Mouse (Mus musculus) heart, postnatal 10 days (tissue): ENCODE results near the gene Slc6a12. TPM values are rescaled to one million over a fixed set of nuclear protein-coding genes. Genes with fewer than 3 reads are reported as not detected.

Source experiments
- DNase-seq, 2 experiments: peaks; one replicate each; pipeline ENCODE4 v3.0.0; 2021
- intact Hi-C: fragments of 180-260 bp; cut with DNase I; formaldehyde crosslinking; loops from one replicate; pipeline ENCODE4 v1.15.1; 2025
- microRNA-seq, 2 experiments: library from miRNA; unstranded; fragments of <30 nt; microRNA quantifications; one replicate each; pipeline ENCODE4 v1.2.0; 2022
- total RNA-seq, 2 experiments: library from RNA; stranded (reverse); gene quantifications; 2 replicates each; pipeline ENCODE4 v1.2.3; 2021

The Slc6a12 gene
- total RNA-seq, 2 experiments from 2014 or later = not detected

GRCm38 (mm10) chr6:121402661-121403244 lies 59.9 kb downstream of the Slc6a12 start:
- intact Hi-C loops = no loop called here
- no peak for DNase-seq

DNA sequence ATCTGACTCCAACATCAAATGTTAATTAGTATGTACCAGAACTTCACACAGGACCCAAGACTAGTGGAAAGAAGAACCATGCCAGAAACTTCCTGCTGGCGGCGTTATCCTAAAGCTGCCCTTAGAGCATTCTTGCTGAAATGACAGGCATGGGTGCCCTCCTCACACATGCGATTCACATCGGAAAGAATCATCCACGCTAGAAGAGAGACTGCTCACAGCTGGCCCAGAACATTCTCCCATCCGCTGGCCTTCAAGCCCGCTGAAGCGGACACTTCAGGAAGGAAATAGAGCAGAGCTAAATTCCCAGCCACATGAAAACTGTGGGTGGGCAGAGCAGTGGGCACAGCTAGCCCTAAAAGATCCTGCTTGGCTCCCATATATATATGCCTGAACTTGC lies 62.4 kb downstream of the Slc6a12 start:
- intact Hi-C loops = no loop called here
- DNase-seq = no peak

- intact Hi-C loops = no loop called here
- no peak for DNase-seq
These were observed 64.7 kb downstream of the Slc6a12 start for GRCm38 (mm10) chr6:121407571-121408011.

DNA sequence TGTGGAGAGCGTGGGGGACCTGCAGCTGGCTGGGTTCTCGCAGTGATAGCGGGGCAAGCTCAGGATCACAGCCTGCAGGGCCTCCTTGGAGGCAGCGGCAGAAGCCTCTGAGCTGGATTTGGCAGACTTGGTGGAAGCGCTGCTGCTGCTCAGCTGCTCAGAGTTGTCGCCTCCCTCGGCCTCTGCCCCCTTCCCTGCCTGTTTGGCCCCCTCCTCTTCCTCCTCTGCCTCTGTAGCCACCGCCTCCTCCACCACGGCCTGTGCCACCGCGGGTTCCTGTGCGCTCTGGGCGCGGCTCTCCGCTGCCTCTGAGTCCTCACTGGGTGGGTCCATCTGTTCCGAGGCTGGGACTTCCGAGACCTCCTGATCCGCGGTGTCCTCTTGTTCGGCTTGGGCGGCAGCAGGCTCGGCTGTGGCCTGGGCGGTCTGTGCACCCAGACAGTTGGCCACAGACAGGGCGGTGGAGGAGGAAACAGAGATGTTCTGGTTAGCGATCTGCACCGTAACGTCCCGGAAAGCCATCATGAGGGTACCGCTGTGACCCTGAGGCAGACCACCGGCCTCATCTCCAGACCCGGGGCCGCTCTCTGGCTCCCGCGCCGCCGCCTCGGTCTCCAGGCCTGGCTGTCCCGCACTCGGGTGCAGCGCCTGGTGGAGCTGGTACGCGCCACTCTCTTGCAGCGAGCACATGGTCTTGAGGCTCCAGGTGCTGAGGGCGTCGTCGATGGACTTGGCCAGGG lies 69.9 kb downstream of the Slc6a12 start:
- intact Hi-C loops = loop anchor here (5.0 kb wide), 1 partner anchor 120 kb away; no protein-coding TSS in a partner anchor
- DNase-seq = peak in 1 of 2 experiments; percentile 2

Small RNA genes lying within 50 kb of the gene (microRNA-seq; reads per million reads assigned to microRNA genes)
- gene Gm24855 = 0 reads per million in 2 experiments

Other genes with a start within 250 kb of the Slc6a12 start
- 100 to 1,000 TPM; 137 to 148 TPM for gene Mical3, start 212.1 kb upstream of the Slc6a12 start, total RNA-seq
- gene Pex26, start 159.4 kb upstream of the Slc6a12 start, total RNA-seq = 10 to 100 TPM in 1 of 2 experiments, 1 to 10 TPM in 1; 7.3 to 11.2 TPM
- 10 to 100 TPM; 78.2 to 86.1 TPM for gene Tuba8, start 132.4 kb upstream of the Slc6a12 start, total RNA-seq
- gene Usp18, start 97.2 kb upstream of the Slc6a12 start, total RNA-seq = 1 to 10 TPM in 1 of 2 experiments, under 1 TPM in 1; 0.82 to 1.2 TPM
- 1 to 10 TPM; 1.2 to 2.0 TPM for gene Slc6a13, start 42.8 kb upstream of the Slc6a12 start, total RNA-seq
- gene Iqsec3, start 130.6 kb downstream of the Slc6a12 start, total RNA-seq = under 1 TPM; 0.64 to 0.72 TPM